Mouse (Mus musculus): ENCODE measurements around the gene Wfdc9. TPM values are rescaled to one million over a fixed set of nuclear protein-coding genes. Genes with fewer than 3 reads are reported as not detected.

Gene Wfdc9
- total RNA-seq (2012; rRNA removed) (not detected in 2 replicates), total RNA-seq (2014; rRNA removed) (not detected in 2 replicates), polyA plus RNA-seq (2012; ENCODE audit: insufficient read length, low read depth) (not detected in 2 replicates)

DNA sequence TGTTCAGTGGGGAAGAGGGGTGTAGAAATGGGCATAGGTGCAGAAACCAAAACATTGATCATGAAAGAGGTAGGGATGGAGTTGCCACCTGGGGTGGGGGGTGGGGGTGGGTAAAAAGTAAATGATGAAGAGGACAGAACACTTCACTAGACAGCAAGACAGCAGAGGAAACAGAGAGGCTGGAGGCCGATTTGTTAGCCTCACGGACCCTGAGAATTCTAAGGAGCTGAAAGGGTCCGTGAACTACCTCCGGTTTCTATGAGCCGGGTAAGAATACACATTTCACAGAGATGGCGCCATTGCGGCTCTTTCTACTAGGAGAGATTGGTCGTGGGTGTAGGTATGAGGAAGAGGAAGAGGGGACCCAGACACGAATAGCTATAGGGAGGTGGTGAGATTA, at the start of gene Wfdc9:
Wfdc9 (minus strand) TSS at position 101 of the 400 bp plus-strand sequence.
- in situ Hi-C loops (cut with MboI; ENCODE audit: low pct_ligation_motif_present, low pct_unique_long_range_greater_than_20kb, low sequenced_read_pairs): loop anchor here (10.0 kb wide), 1 partner anchor 52 kb away; no protein-coding TSS in a partner anchor

DNA sequence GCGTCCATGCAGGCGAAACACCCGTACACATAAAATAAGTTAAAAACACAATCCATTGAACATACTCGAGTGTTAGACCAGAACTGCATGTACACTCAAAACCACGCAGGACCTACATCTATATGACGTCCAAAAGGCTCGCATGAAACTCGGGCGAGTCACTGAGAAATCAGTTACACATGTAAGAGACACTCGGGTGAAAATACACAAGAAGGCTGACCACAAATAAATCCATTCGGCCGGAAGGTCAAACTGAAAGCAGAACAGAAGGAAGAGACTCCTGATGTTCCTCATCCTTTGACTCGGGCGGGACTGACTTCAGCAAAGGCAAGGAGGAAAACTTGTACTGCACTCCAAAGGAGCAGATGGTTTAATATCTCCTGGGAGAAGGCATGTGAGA, 49.6 kb upstream of the Wfdc9 start:
- Histone ChIP-seq H3K79me2 (replicated peaks; ENCODE audit: control insufficient read depth, extremely low read depth, insufficient read depth, poor library complexity, severe bottlenecking) (no peaks in the 10 kb centered on the region), H3K4me3 (replicated peaks in 1 of 3; ENCODE audit: low read depth in 2 of 3, low read length in 2 of 3, poor library complexity in 1 of 3) (no peak overlapping the region), H3K27ac (ENCODE audit: insufficient read depth, low read depth) (no peak overlapping the region), H3K4me1 (ENCODE audit: control insufficient read depth in 1 of 2, insufficient read depth in 2 of 2) (0 out of 4 replicates have a peak, but pooled peaks cover 0 to 1% of the 10 kb centered on the region in 2 experiments), H3K27me3 (replicated peaks) (peaks cover 68% of the 10 kb centered on the region), H3K9me3 (replicated peaks; ENCODE audit: low read length) (peaks cover 8% of the 10 kb centered on the region), H3K4me2 (ENCODE audit: insufficient read depth, low read depth, poor library complexity, severe bottlenecking) (no peak overlapping the region), H3K36me3 (replicated peaks in 1 of 2; ENCODE audit: control insufficient read depth in 1 of 2, insufficient read depth in 1 of 2, low read length in 1 of 2) (no peaks in the 10 kb centered on the region), H3K9ac (ENCODE audit: insufficient read depth, low read depth) (no peak overlapping the region)
- in situ Hi-C loops (cut with MboI; ENCODE audit: low pct_ligation_motif_present, low pct_unique_long_range_greater_than_20kb, low sequenced_read_pairs) (no loop called here), dilution Hi-C loops (cut with MboI; ENCODE audit: extremely low pct_ligation_motif_present, extremely low pct_unique_long_range_greater_than_20kb, low sequenced_read_pairs) (no loop called here)
- no peak for DNase-seq (ENCODE audit: extremely low read depth)
- TF ChIP-seq CHD1 (IDR thresholded peaks at IDR 0.05; ENCODE audit: low read depth, low read length) (no peak), ZKSCAN1 (IDR thresholded peaks at IDR 0.05; ENCODE audit: borderline replicate concordance, low read depth, low read length) (no peak), CHD2 (IDR thresholded peaks at IDR 0.05; ENCODE audit: low read length) (no peak), JUN (IDR thresholded peaks at IDR 0.05; ENCODE audit: insufficient read depth, low read depth, low read length) (no peak), ZNF384 (IDR thresholded peaks at IDR 0.05; ENCODE audit: low read depth, low read length) (no peak), POLR2AphosphoS2 (IDR thresholded peaks at IDR 0.05; ENCODE audit: low read depth, low read length) (no peak), ELF1 (IDR thresholded peaks at IDR 0.05; ENCODE audit: low read depth, low read length) (no peak), POLR2A (IDR thresholded peaks at IDR 0.05; ENCODE audit: low read depth, low read length) (no peak), EP300 (IDR thresholded peaks at IDR 0.05; ENCODE audit: low read length) (no peak), GABPA (IDR thresholded peaks at IDR 0.05; ENCODE audit: insufficient replicate concordance, low read depth, low read length) (no peak), SMC3 (IDR thresholded peaks at IDR 0.05; ENCODE audit: low read depth, low read length) (no peak), SIN3A (IDR thresholded peaks at IDR 0.05; ENCODE audit: low read length) (no peak), HCFC1 (IDR thresholded peaks at IDR 0.05; ENCODE audit: low read depth, low read length) (no peak), PAX5 (IDR thresholded peaks at IDR 0.05; ENCODE audit: low read length) (no peak), MEF2A (IDR thresholded peaks at IDR 0.05; ENCODE audit: borderline replicate concordance, low read depth, low read length) (no peak), E2F4 (IDR thresholded peaks at IDR 0.05; ENCODE audit: insufficient replicate concordance, low read depth, low read length) (no peak), MAX (IDR thresholded peaks at IDR 0.05; ENCODE audit: low read length) (no peak), BHLHE40 (IDR thresholded peaks at IDR 0.05; ENCODE audit: low read depth, low read length) (no peak), TBP (conservative IDR thresholded peaks at IDR 0.05; ENCODE audit: low read depth, low read length) (no peak)

More for the DNA sequence above, at the start of gene Wfdc9:
- peaks cover 81% of the 10 kb centered on the region for H3K27me3 ChIP-seq (replicated peaks)
- H3K9me3 ChIP-seq (replicated peaks; ENCODE audit: low read length): no peaks in the 10 kb centered on the region
- dilution Hi-C loops (cut with MboI; ENCODE audit: extremely low pct_ligation_motif_present, extremely low pct_unique_long_range_greater_than_20kb, low sequenced_read_pairs): no loop called here
- no peak within 1 kb of the TSS for H3K9ac ChIP-seq (ENCODE audit: insufficient read depth, low read depth)
- no peak within 1 kb of the TSS for H3K27ac ChIP-seq (ENCODE audit: insufficient read depth, low read depth)
- DNase-seq (ENCODE audit: extremely low read depth): no peak
- no peak within 1 kb of the TSS for H3K4me3 ChIP-seq (replicated peaks in 1 of 3; ENCODE audit: low read depth in 2 of 3, low read length in 2 of 3, poor library complexity in 1 of 3)
- H3K4me1 ChIP-seq (ENCODE audit: control insufficient read depth in 1 of 2, insufficient read depth in 2 of 2): peaks cover 0 to 2% of the 10 kb centered on the region in 2 experiments; a peak in 2 of 4 replicates
- no peak within 1 kb of the TSS for H3K4me2 ChIP-seq (ENCODE audit: insufficient read depth, low read depth, poor library complexity, severe bottlenecking)
- no peaks in the 10 kb centered on the region for H3K36me3 ChIP-seq (replicated peaks in 1 of 2; ENCODE audit: control insufficient read depth in 1 of 2, insufficient read depth in 1 of 2, low read length in 1 of 2)
- H3K79me2 ChIP-seq (replicated peaks; ENCODE audit: control insufficient read depth, extremely low read depth, insufficient read depth, poor library complexity, severe bottlenecking): no peaks in the 10 kb centered on the region
- TF ChIP-seq MXI1 (IDR thresholded peaks at IDR 0.05; ENCODE audit: low read depth, low read length) (no peak), JUN (IDR thresholded peaks at IDR 0.05; ENCODE audit: insufficient read depth, low read depth, low read length) (no peak), POLR2AphosphoS2 (IDR thresholded peaks at IDR 0.05; ENCODE audit: low read depth, low read length) (no peak), SIN3A (IDR thresholded peaks at IDR 0.05; ENCODE audit: low read length) (no peak), ZMIZ1 (IDR thresholded peaks at IDR 0.05; ENCODE audit: low read depth, low read length) (no peak), E2F4 (IDR thresholded peaks at IDR 0.05; ENCODE audit: insufficient replicate concordance, low read depth, low read length) (no peak), TCF12 (IDR thresholded peaks at IDR 0.05; ENCODE audit: low read depth, low read length) (no peak)

All from CH12.LX (cell line).